Mouse (Mus musculus) bone marrow, adult 2 months (tissue): ENCODE measurements around the gene Milr1. TPM values are rescaled to one million over a fixed set of nuclear protein-coding genes. Genes with fewer than 3 reads are reported as not detected.
"Not testable (repeated sequence)": the region's sequence is repeated elsewhere in the genome, so short reads cannot be mapped to it uniquely, and the experiment has no call there.

Source experiments
- H3K27ac ChIP-seq: fragments of 200-500 bp; 2 replicates; pipeline ENCODE4 v1.5.1; 2012; ENCODE audit warnings: low read depth, mild to moderate bottlenecking, control low read depth, inconsistent platforms, low read length; ENCODE audit not compliant: control insufficient read depth, poor library complexity, insufficient read depth
- H3K4me1 ChIP-seq: fragments of 200-500 bp; 2 replicates; pipeline ENCODE4 v1.6.1; 2011; ENCODE audit warnings: low read length; ENCODE audit not compliant: control insufficient read depth, insufficient read depth
- H3K4me3 ChIP-seq: fragments of 200-500 bp; replicated peaks from 2 replicates; pipeline ENCODE3; 2011; ENCODE audit warnings: mild to moderate bottlenecking, low read depth, low read length, control low read depth; ENCODE audit not compliant: control insufficient read depth
- CTCF ChIP-seq: fragments of 200-500 bp; IDR thresholded peaks from 2 replicates; pipeline ENCODE4 v1.5.1; 2011; ENCODE audit warnings: low read length, control low read depth; ENCODE audit not compliant: control insufficient read depth, insufficient read depth
- POLR2A ChIP-seq: fragments of 200-500 bp; IDR thresholded peaks from 2 replicates; pipeline ENCODE4 v1.6.1; 2011; ENCODE audit warnings: low read depth, mild to moderate bottlenecking, control low read depth, low read length, borderline replicate concordance; ENCODE audit not compliant: control insufficient read depth
- WGBS: fragments of 180-500 bp; shearing (Covaris S2); methylation state at CpG from one replicate; pipeline ENCODE4 v1.1.7; 2018; 5-methylcytosine and 5-hydroxymethylcytosine counted together
- polyA plus RNA-seq: library from polyadenylated mRNA; stranded (reverse); fragments of >200 nt; gene quantifications from 2 replicates; pipeline ENCODE4 v1.2.4, GENCODE M21; 2011; ENCODE audit warnings: low replicate concordance; ENCODE audit not compliant: missing spikeins, insufficient read depth, insufficient read length

Milr1 gene
- polyA plus RNA-seq, 1 experiment, result 38.3 TPM

DNA sequence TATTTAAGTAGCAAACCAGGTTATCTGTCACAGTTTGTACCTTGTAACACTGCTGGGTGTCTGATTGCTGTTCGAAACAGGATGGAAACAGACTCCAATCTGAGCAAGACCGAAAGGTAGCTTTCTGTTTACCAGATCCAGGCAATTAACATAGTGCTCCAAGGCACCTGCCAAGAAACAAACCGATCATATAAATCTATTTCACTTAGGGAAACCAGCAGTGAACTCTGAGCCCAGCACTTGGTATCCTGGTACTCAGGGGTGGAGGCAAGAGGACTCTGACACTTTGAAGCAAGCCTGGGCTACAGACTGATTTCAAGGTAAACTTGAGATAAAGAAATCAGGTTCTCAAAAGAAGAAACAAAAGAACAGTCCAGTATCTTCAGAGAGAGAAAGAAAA is 26.4 kb downstream of the Milr1 start:
- no peak overlapping the region for H3K27ac ChIP-seq
- WGBS, result 72% methylated on average over 3 of the region's 3 CpGs
- TF ChIP-seq CTCF (no peak), POLR2A (no peak)
- no peak overlapping the region for H3K4me3 ChIP-seq
- no peaks in the 10 kb centered on the region; the same call in none of the 2 replicates for H3K4me1 ChIP-seq

DNA sequence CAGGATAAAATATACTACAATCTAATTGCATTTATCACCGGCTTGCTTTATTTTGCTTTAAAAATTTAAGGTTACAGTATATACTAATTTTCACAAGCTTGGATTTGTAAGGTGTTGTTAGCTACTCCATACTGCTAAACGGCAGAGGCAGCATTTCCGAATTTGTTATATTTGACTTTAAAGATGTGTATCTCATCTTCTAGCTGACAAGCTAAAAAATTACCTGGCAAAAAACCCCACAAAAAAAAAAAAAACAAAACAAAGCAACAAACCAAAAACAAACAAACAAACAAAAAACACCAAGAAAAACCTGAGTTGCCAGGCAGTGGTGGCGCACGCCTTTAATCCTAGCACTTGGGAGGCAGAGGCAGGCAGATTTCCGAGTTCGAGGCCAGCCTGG is 27.1 kb downstream of the Milr1 start:
- 71% methylated on average over 7 of the region's 7 CpGs for WGBS
- Histone ChIP-seq H3K4me3 (no peak overlapping the region), H3K4me1 (no peaks in the 10 kb centered on the region; the same call in none of the 2 replicates), H3K27ac (no peak overlapping the region)
- no peak for TF ChIP-seq POLR2A

DNA sequence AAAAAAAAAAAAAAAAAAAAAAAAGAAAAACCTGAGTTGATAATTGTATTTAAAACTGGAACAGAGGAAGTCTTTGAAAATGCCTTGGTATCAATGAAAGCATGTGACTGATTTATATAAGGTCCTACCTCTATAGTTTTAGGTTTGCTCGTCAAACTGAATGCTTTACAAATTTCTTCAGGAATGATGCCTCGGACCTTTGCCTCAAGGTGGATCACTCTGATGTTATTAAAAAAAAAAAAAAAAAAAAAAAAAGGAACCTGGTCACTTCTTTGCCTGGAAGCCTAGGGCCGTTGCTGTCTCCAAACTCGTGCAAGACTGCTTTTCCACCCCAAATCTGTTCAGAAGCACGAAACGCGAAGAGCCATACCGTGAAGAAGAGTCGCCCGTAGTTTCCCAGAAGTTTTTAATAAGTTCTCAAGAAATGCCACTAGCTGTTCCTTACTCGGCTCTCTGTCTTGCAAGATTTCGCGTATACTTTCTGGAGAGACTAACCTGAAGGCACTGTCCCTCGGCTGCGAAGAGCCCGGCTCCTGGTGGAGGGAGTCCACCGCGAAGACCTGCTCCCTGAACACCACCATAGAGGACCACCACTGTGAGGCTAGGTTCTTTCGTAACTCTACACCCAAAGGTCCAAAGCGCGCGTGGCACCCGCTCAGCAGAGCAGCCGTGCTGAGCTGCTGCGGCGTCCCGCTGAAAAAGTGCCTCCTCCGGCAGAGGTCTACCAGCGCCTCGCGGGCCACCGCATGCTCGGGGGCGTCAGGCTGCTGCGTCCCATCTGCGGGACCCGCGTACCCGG is 27.8 kb downstream of the Milr1 start:
- Histone ChIP-seq H3K4me1 (no peaks in the 10 kb centered on the region; the same call in 1 of the 2 replicates), H3K27ac (peak overlapping the region; percentile 95), H3K4me3 (peak overlapping the region; percentile 83)
- under 1% methylated on average over 39 of the region's 39 CpGs for WGBS
- TF ChIP-seq CTCF, result no peak
- TF ChIP-seq POLR2A, result no peak

DNA sequence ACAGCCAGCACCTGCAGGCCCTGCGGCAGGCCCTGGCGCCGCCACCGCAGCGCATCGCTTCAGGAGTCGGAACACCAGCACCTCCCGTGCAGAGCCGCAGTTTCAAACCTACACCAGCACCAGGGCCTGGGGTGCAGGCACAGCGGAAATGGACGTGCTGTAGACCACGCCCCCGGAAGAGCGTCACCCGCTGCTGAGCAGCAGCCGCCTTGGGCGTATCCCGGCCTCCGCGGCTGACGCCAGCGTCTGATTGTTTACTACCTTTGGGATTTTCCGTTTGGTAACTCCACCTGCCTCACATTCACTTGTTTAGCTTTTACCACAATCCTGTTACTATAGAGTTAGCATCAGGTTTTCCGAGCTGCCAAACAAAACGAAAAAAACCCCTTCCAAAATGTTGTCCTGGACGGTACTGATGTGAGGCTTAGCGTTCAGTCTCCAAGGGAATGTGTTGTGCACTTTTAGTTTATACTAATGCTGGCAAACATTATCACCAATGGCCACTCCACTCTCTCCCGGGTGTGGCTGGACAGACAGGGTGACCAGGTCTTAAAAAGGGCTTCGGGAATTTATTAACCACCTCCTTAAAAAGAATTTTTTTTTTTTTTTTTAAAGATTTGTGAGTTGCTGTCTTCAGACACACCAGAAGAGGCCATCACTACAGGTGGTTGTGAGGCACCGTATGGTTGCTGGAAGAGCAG is 28.5 kb downstream of the Milr1 start, which contains the start of gene Polg2:
TSS of gene Polg2 (minus strand) at position 150 of the 701 bp plus-strand sequence.
- 2% methylated on average over 30 of the region's 30 CpGs for WGBS
- TF ChIP-seq POLR2A (peak; percentile 97), CTCF (no peak)
- H3K4me1 ChIP-seq, result no peaks in the 10 kb centered on the region; the same call in 1 of the 2 replicates

DNA sequence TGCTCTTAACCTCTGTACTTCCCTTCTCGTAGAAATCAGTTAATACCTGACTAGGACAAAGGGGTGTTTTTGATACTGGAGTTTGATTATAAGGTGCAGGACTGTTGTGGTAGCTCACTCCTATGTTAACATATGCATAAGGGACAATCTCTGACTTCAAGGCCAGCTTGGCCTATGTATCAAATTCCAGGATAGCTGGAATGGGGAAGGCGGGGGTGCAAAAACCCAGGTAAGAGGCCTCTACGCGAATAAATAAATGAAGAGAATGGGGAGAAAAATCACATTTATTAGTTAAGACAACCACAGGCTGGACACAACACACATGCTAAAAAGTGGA is 29.0 kb downstream of the Milr1 start:
- WGBS, result 71% methylated on average over 4 of the region's 4 CpGs
- H3K4me3 ChIP-seq, result no peak overlapping the region

More for the DNA sequence above, 28.5 kb downstream of the Milr1 start, which contains the start of gene Polg2:
- H3K4me3 ChIP-seq, result peak within 1 kb of the TSS; percentile 83
- peak within 1 kb of the TSS; percentile 95 for H3K27ac ChIP-seq

DNA sequence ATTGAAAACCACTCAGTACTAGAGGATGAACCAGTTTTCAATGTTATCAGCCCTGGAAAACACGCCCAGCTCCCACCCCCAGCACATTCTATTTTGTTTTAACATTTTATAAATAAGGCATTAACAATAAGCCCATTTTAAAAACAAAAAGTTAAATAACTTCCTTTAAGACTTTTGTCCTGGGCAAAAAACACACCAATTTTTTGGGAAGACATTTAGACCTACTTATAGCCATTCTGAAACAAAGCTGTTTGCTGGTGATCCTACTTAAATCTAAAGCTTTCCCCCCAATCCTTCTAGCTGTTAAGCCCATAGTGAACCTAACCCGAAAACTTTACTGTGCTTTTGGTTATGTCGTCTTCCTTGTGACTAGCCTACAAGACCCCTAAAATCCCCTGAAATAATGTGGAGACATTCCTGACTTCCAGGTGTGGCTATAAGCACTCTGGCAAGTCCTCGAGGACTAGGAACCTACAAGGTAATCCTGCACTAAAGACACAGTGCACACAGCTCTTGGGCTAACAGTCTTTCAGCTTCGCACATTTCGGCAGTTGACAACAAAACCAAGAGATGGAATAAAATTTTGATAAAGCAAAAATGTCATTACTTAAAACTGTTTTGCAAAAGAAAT is 29.7 kb downstream of the Milr1 start:
- no peak overlapping the region for H3K27ac ChIP-seq
- H3K4me3 ChIP-seq, result no peak overlapping the region
- TF ChIP-seq POLR2A (no peak), CTCF (no peak)
- no peaks in the 10 kb centered on the region; the same call in 1 of the 2 replicates for H3K4me1 ChIP-seq
- WGBS, result 82% methylated on average over 6 of the region's 6 CpGs

More for the DNA sequence above, 29.0 kb downstream of the Milr1 start:
- Histone ChIP-seq H3K27ac (peak overlapping the region; percentile 95; the same call in 1 of the 2 replicates), H3K4me1 (no peaks in the 10 kb centered on the region; the same call in 1 of the 2 replicates)
- TF ChIP-seq POLR2A (no peak), CTCF (no peak)

DNA sequence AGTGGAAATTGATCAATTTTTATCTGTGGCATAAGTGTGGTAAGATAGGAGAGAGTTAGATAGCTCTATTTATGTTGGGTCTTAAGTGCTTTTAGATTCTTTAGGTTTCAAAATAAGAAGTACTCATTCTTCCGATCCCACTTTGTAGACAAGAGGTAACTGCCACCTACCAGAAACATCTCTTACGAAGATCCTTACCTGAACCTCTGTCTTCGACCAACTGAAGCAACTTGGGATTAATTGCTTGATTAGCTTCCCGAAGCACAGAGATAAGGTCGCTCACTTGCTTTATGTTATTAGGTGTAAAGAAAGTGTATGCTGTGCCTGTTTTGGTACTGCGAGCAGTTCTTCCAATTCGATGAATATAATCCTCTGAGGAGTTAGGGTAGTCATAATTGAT is 31.2 kb downstream of the Milr1 start:
- WGBS, result 86% methylated on average over 7 of the region's 7 CpGs
- H3K4me1 ChIP-seq, H3K4me3 ChIP-seq, H3K27ac ChIP-seq: not testable (repeated sequence)
